Mouse (Mus musculus) heart, embryonic 11.5 days (tissue): ENCODE measurements around the gene Isg20. TPM values are rescaled to one million over a fixed set of nuclear protein-coding genes. Genes with fewer than 3 reads are reported as not detected.

Experiments used
- ATAC-seq: fragments of 200-750 bp; cut with Nextera tagmentation; replicated peaks from 2 replicates; pipeline ENCODE4 v1.8.0; 2017; ENCODE audit warnings: moderate library complexity; ENCODE audit not compliant: insufficient number of reproducible peaks, low FRiP score, low TSS enrichment
- H3K27ac ChIP-seq: fragments of 300-500 bp; sonication (generic); 2 replicates; pipeline ENCODE4 v1.5.1; 2014; ENCODE audit warnings: mild to moderate bottlenecking, low read depth, low read length
- H3K27me3 ChIP-seq: fragments of 300-500 bp; sonication (generic); 2 replicates; pipeline ENCODE4 v1.6.1; 2014; ENCODE audit warnings: mild to moderate bottlenecking, low read length, mixed read lengths; ENCODE audit not compliant: control insufficient read depth, insufficient read depth
- H3K36me3 ChIP-seq: fragments of 300-500 bp; sonication (generic); 2 replicates; pipeline ENCODE4 v1.6.1; 2014; ENCODE audit warnings: mild to moderate bottlenecking, low read length, moderate library complexity, mixed read lengths; ENCODE audit not compliant: control insufficient read depth, insufficient read depth
- H3K4me1 ChIP-seq: fragments of 300-500 bp; sonication (generic); 2 replicates; pipeline ENCODE4 v1.6.1; 2014; ENCODE audit warnings: low read length; ENCODE audit not compliant: control insufficient read depth, insufficient read depth
- H3K4me2 ChIP-seq: fragments of 300-500 bp; sonication (generic); 2 replicates; pipeline ENCODE4 v1.6.1; 2014; ENCODE audit warnings: mild to moderate bottlenecking, moderate library complexity
- H3K4me3 ChIP-seq: fragments of 300-500 bp; sonication (generic); 2 replicates; pipeline ENCODE4 v1.5.1; 2014; ENCODE audit warnings: low read depth, low read length
- H3K9ac ChIP-seq: fragments of 300-500 bp; sonication (generic); 2 replicates; pipeline ENCODE4 v1.6.1; 2014; ENCODE audit warnings: mild to moderate bottlenecking, low read depth, low read length, moderate library complexity
- H3K9me3 ChIP-seq: fragments of 300-500 bp; sonication (generic); replicated peaks from 2 replicates; pipeline ENCODE4 v1.6.1; 2016; ENCODE audit warnings: low read length; ENCODE audit not compliant: control insufficient read depth
- WGBS: fragments of 180-500 bp; shearing (Covaris S2); extraction: QIAGEN DNeasy Blood & Tissue Kit; methylation state at CpG from one replicate; pipeline ENCODE4 v1.1.7; 2014; ENCODE audit not compliant: insufficient replicate concordance; 5-methylcytosine and 5-hydroxymethylcytosine counted together
- polyA plus RNA-seq: library from polyadenylated mRNA; unstranded; fragments of >200 nt; fragmentation: Nextera tagmentation; extraction: Ambion mirVana; gene quantifications from 2 replicates; pipeline ENCODE4 v1.2.1, GENCODE M21; 2014

Isg20 gene
- polyA plus RNA-seq, 1 experiment from 2014 or later, result 1.2 TPM

DNA sequence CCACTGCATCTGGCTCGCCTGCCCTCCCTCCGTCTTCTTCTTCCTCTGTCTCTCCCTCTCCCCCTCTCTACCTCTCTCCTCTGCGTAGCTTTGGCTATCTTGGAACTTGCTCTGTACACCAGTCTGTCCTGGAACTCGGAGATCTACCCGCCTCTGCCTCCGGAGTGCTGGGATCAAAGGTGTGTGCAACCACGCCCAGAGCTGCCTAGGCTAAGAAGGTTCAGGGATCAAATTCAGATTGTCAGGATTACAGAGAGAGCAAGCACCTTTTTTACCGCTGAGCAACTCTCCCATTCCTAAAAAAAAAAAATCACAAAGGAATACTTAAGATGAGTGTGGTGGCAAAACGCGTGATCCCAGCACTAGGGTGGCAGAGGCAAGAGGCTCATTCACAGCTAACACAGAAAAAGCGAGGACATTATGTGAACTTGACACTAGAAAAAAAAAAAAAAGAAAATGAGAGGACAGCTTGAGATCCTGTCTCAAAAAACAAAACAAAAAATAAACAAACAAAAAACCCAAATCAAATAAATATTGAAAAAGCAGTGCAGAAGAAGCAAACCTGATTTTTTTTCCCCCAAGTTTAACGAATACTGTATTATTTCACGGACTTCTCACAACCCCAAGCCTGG, 18.1 kb upstream of the Isg20 start:
- Histone ChIP-seq H3K9me3 (no peaks in the 10 kb centered on the region), H3K4me1 (peaks cover 6% of the 10 kb centered on the region; the same call in 1 of the 2 replicates), H3K9ac (peak overlapping the region; percentile 56; the same call in 1 of the 2 replicates), H3K27me3 (peaks cover 5% of the 10 kb centered on the region), H3K36me3 (peaks cover 4% of the 10 kb centered on the region; the same call in 1 of the 2 replicates), H3K4me3 (peak overlapping the region; percentile 93), H3K27ac (no peak overlapping the region), H3K4me2 (peak overlapping the region; percentile 93)
- WGBS, result 52% methylated on average over 13 of the region's 13 CpGs
- no peak for ATAC-seq

DNA sequence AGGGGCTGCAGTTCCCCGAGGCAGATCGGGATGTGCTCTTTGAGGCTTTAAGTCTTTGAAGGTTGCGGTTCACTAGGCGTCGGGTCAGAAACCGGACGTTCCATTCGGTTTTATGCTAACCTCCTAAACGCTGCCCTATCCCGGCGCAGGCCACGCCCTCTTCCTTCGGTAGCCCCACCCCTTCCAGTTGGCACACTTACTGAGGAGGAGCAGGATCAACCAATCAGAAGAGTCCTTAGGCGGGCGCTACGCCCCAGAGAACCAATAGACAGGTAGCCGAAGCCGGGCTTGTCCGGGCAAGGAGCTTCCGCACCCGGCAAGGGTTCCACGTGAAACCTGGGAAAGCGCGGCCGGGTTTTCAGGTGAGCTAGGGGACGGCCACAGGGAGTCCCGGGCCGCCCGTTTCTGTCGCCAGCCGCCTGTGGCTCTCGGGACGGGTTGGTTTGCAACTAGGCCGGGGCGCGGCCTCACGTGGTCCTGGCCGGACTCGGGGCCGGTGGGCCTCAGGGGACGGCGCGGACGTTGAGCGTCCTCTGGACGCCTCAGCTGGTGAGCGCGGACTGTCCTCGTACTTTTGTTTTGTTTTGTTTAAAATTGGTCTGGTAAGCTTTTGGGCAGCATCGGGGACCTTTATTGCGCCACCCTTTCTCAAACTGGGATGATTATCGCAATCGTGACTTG, 17.4 kb upstream of the Isg20 start, which contains the start of gene Aen:
Gene Aen, plus strand, starts transcription at position 202 of the 681 bp plus-strand sequence.
- no peaks in the 10 kb centered on the region for H3K27me3 ChIP-seq
- under 1% methylated on average over 53 of the region's 53 CpGs for WGBS
- H3K4me2 ChIP-seq, result peak within 1 kb of the TSS; percentile 93
- peak within 1 kb of the TSS; percentile 54; the same call in 1 of the 2 replicates for H3K27ac ChIP-seq
- no peaks in the 10 kb centered on the region for H3K9me3 ChIP-seq
- ATAC-seq, result peak; percentile 94
- peak within 1 kb of the TSS; percentile 93 for H3K4me3 ChIP-seq
- H3K4me1 ChIP-seq, result peaks cover 6% of the 10 kb centered on the region; the same call in 1 of the 2 replicates
- peak within 1 kb of the TSS; percentile 79 for H3K9ac ChIP-seq
- peaks cover 4% of the 10 kb centered on the region; the same call in 1 of the 2 replicates for H3K36me3 ChIP-seq

DNA sequence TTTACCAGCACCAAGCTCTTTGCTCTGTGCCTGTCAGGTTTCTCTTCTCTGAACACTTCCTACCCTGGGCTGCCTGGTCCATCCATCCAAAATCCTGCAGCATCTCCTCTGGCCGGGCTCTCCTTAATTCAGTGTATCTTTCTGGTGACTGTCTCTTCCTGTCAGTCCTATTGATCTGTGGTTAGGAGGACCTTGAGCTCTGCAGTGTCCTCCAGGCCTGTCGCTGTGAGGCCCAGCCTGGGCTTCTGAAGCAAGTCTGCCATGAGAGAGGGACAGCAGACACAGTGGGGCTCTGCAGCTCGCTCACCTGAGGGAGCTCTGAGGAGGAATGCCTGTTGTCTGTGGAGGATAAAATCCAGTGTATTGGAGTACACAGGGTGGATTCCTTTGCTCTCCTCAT, 15.7 kb upstream of the Isg20 start:
- peaks cover 6% of the 10 kb centered on the region; the same call in 1 of the 2 replicates for H3K4me1 ChIP-seq
- no peaks in the 10 kb centered on the region for H3K27me3 ChIP-seq
- H3K27ac ChIP-seq, result no peak overlapping the region
- H3K4me3 ChIP-seq, result no peak overlapping the region
- 0 out of 2 replicates have a peak overlapping the region, but pooled peaks have one; percentile 2 for H3K9ac ChIP-seq
- ATAC-seq, result no peak
- no peak overlapping the region for H3K4me2 ChIP-seq
- no peaks in the 10 kb centered on the region for H3K9me3 ChIP-seq
- 88% methylated on average over 3 of the region's 3 CpGs for WGBS
- peaks cover 8% of the 10 kb centered on the region; the same call in 1 of the 2 replicates for H3K36me3 ChIP-seq

- Histone ChIP-seq H3K27me3 (no peaks in the 10 kb centered on the region), H3K9me3 (no peaks in the 10 kb centered on the region), H3K36me3 (peaks cover 10% of the 10 kb centered on the region), H3K9ac (no peak overlapping the region), H3K4me2 (no peak overlapping the region), H3K4me3 (no peak overlapping the region), H3K27ac (no peak overlapping the region), H3K4me1 (no peaks in the 10 kb centered on the region)
- no peak for ATAC-seq
- 92% methylated on average over 6 of the region's 6 CpGs for WGBS
Observed at GRCm38 (mm10) chr7:78903174-78903870, 9.9 kb upstream of the Isg20 start.

GRCm38 (mm10) chr7:78904175-78904574, 9.0 kb upstream of the Isg20 start:
- Histone ChIP-seq H3K9me3 (no peaks in the 10 kb centered on the region), H3K4me2 (no peak overlapping the region), H3K4me3 (no peak overlapping the region), H3K27me3 (no peaks in the 10 kb centered on the region), H3K36me3 (peaks cover 10% of the 10 kb centered on the region), H3K4me1 (no peaks in the 10 kb centered on the region), H3K27ac (no peak overlapping the region), H3K9ac (no peak overlapping the region)
- ATAC-seq, result no peak
- 79% methylated on average over 2 of the region's 2 CpGs for WGBS

DNA sequence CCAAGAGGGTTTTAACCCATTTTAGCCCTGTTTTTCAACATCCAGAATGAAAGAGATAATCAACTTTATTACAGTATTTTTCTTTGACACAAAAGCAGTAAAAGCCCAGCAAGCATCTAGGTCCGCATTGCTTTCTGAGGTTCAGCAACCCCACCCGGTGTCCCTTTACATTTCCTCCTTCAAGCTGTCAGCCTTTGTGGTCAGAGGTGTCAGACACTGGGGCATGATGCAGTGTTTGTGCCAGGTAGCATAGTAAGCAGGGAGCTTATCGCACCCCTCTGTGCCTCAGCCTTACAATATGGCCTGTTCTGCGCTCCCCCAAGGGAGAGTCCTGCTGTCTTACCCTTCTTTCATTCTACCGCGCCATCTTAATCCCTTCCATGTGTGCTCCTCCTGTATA, 4.2 kb upstream of the Isg20 start:
- ATAC-seq, result no peak
- Histone ChIP-seq H3K4me2 (no peak overlapping the region), H3K4me1 (peaks cover 4% of the 10 kb centered on the region; the same call in 1 of the 2 replicates), H3K27me3 (no peaks in the 10 kb centered on the region), H3K9ac (no peak overlapping the region), H3K9me3 (no peaks in the 10 kb centered on the region), H3K4me3 (no peak overlapping the region), H3K27ac (no peak overlapping the region), H3K36me3 (peaks cover 5% of the 10 kb centered on the region)
- 83% methylated on average over 6 of the region's 6 CpGs for WGBS

DNA sequence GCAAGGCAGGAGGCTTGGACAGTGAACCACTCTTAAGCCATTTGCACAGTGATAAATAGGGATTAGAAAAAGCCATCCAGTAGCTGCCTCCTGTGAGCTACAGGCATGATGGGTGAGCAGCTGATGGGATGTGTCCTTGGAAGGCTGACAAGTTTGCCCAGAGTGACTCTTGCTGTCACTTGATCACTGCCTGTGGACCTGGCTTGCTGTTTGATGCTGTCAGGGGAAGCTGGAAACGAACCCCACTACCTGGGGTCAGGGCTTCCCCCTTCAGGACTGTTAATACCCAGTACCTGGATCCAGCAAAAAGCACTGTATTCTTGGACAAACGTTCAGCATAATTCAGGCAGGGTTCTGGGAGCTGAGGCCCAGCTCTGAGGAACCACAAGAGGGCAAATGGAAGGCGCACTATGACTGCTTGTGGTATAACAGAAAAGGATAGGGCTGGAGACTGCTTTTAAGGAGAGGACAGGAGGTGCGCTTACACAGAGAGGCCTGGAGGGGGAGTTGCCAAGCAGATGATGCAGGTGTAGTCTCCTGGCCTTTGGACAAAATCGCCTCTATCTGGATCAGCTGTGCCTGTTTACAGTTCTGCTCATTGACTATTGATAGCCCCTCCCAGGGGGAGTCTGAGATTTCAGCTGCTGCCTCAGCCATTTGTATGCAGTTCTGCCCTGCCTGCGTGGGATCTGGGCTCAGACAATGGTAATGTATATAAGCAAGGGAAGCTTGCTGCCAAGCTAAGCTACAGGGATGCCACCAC, 2.7 kb upstream of the Isg20 start:
- no peaks in the 10 kb centered on the region for H3K27me3 ChIP-seq
- no peak overlapping the region for H3K9ac ChIP-seq
- H3K9me3 ChIP-seq, result no peaks in the 10 kb centered on the region
- H3K27ac ChIP-seq, result no peak overlapping the region
- ATAC-seq, result no peak
- H3K4me3 ChIP-seq, result no peak overlapping the region
- no peak overlapping the region for H3K4me2 ChIP-seq
- WGBS, result 49% methylated on average over 6 of the region's 6 CpGs
- H3K36me3 ChIP-seq, result peaks cover 5% of the 10 kb centered on the region
- peaks cover 4% of the 10 kb centered on the region; the same call in 1 of the 2 replicates for H3K4me1 ChIP-seq

GRCm38 (mm10) chr7:78911209-78911608, 2.0 kb upstream of the Isg20 start:
- ATAC-seq, result no peak
- Histone ChIP-seq H3K9ac (no peak overlapping the region), H3K4me1 (peaks cover 4% of the 10 kb centered on the region; the same call in 1 of the 2 replicates), H3K4me2 (no peak overlapping the region), H3K9me3 (no peaks in the 10 kb centered on the region), H3K27ac (no peak overlapping the region), H3K4me3 (no peak overlapping the region), H3K36me3 (peaks cover 5% of the 10 kb centered on the region), H3K27me3 (no peaks in the 10 kb centered on the region)
- WGBS, result 84% methylated on average over 4 of the region's 4 CpGs
